Comparison of ENCODE assay signal across 17 mouse cellular contexts in the genomic region with DNA sequence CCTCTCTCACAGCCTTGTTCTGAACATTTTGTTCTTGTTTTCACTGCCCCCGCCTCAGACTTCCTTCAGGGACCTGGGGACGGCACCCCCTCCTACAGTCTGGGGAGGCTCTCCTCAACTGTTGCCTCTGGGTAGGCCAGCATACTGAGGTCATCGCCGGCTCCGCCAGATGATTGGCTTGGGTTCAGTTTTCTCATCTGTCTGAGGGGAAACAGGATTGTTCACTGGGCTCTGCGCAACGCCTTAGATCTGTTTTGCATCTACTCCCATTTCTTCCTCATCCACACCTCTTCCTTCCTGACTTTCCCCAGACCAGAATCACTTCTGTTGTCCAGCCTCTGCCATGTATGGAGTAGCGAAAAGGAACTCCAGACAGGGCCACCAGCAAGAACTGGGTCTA. TPM values are rescaled to one million over a fixed set of nuclear protein-coding genes. Genes with fewer than 3 reads are reported as not detected.
DNase-seq lines count a peak whose midpoint lies in the region; ATAC-seq and TF ChIP-seq lines count a peak whose summit lies in the region.
"Had no signal": no experiment of that assay in that cellular context is flagged by ENCODE, and none has a peak within 500 bp of the region (broad histone marks: within the 10 kb centered on the region; RNA-seq: fewer than 3 reads in every experiment).

No protein-coding gene starts in this region.

- no peaks in the 10 kb centered on the region for H3K27me3 ChIP-seq in heart, embryonic 12.5 days (replicated peaks)
- H3K27me3 ChIP-seq in lung, postnatal 0 days (replicated peaks; ENCODE audit: insufficient read depth, low read length), result no peaks in the 10 kb centered on the region
- no peaks in the 10 kb centered on the region for H3K27me3 ChIP-seq in kidney, embryonic 15.5 days
- H3K27me3 ChIP-seq: liver, embryonic 15.5 days had no signal

- no peak overlapping the region for H3K9ac ChIP-seq in heart, embryonic 12.5 days
- H3K9ac ChIP-seq in lung, postnatal 0 days (replicated peaks; ENCODE audit: low read depth), result no peak overlapping the region
- no peak overlapping the region for H3K9ac ChIP-seq in kidney, embryonic 15.5 days
- H3K9ac ChIP-seq: liver, embryonic 15.5 days had no signal

- TF ChIP-seq EP300 in lung, postnatal 0 days (IDR thresholded peaks at IDR 0.05), result peak; percentile 41; the same call in 1 of the 2 replicates

- H3K9me3 ChIP-seq in heart, embryonic 12.5 days (replicated peaks), result no peaks in the 10 kb centered on the region
- no peaks in the 10 kb centered on the region for H3K9me3 ChIP-seq in lung, postnatal 0 days (ENCODE audit: low read length)
- no peaks in the 10 kb centered on the region for H3K9me3 ChIP-seq in kidney, embryonic 15.5 days (replicated peaks)
- H3K9me3 ChIP-seq: forebrain, embryonic 10.5 days; liver, embryonic 15.5 days had no signal

- no peak for TF ChIP-seq CTCF in lung, postnatal 0 days (IDR thresholded peaks at IDR 0.05)

- H3K4me3 ChIP-seq in brown adipose tissue, adult 24 weeks (ENCODE audit: insufficient read depth, low read depth, low read length), result no peak overlapping the region
- H3K4me3 ChIP-seq in heart, embryonic 12.5 days, result no peak overlapping the region
- H3K4me3 ChIP-seq in lung, postnatal 0 days (ENCODE audit: low read depth, low read length), result no peak overlapping the region
- H3K4me3 ChIP-seq in kidney, embryonic 15.5 days (replicated peaks), result no peak overlapping the region
- H3K4me3 ChIP-seq: forebrain, embryonic 10.5 days; liver, embryonic 15.5 days had no signal

- H3K4me1 ChIP-seq in brown adipose tissue, adult 24 weeks (ENCODE audit: control insufficient read depth, insufficient read depth, insufficient read length, low read length), result no peaks in the 10 kb centered on the region
- peaks cover 10% of the 10 kb centered on the region; the same call in 1 of the 2 replicates for H3K4me1 ChIP-seq in heart, embryonic 12.5 days (replicated peaks)
- no peaks in the 10 kb centered on the region for H3K4me1 ChIP-seq in lung, postnatal 0 days (ENCODE audit: insufficient read depth, low read depth, low read length)
- H3K4me1 ChIP-seq in kidney, embryonic 15.5 days, result peaks cover 9% of the 10 kb centered on the region
- H3K4me1 ChIP-seq: forebrain, embryonic 10.5 days; liver, embryonic 15.5 days had no signal

- ATAC-seq in heart, embryonic 12.5 days (ENCODE audit: insufficient number of reproducible peaks, low FRiP score), result peak; percentile 81
- ATAC-seq in lung, postnatal 0 days, result peak; percentile 70
- no peak for ATAC-seq in kidney, embryonic 15.5 days (replicated peaks; ENCODE audit: low FRiP score)
- ATAC-seq: intestine, postnatal 0 days had no signal

- WGBS in heart, embryonic 12.5 days, result 62% methylated on average over 8 of the region's 8 CpGs
- 62% methylated on average over 8 of the region's 8 CpGs for WGBS in lung, postnatal 0 days
- WGBS in kidney, embryonic 15.5 days, result 70% methylated on average over 8 of the region's 8 CpGs

- peak; percentile 50 for DNase-seq in gastrocnemius, postnatal 10 days
- peak; percentile 32 for DNase-seq in lung, postnatal 0 days (ENCODE audit: low spot score)
- no peak for DNase-seq in adrenal gland, adult 18-20 months (ENCODE audit: low spot score in 2 of 2)
- DNase-seq in embryo, embryonic 9.5 days (ENCODE audit: extremely low spot score), result no peak
- DNase-seq in right cerebral cortex, postnatal 36 days (ENCODE audit: low spot score in 2 of 2), result no peak
- DNase-seq: adrenal gland, adult 8-10 months; thymus, postnatal 25 days had no signal

- H3K27ac ChIP-seq in brown adipose tissue, adult 24 weeks (replicated peaks; ENCODE audit: low read depth, low read length), result 0 out of 2 replicates have a peak overlapping the region, but pooled peaks have one; percentile 40
- peak overlapping the region; percentile 51 for H3K27ac ChIP-seq in heart, embryonic 12.5 days (ENCODE audit: poor library complexity, severe bottlenecking)
- H3K27ac ChIP-seq in lung, postnatal 0 days (ENCODE audit: low read length), result no peak overlapping the region
- no peak overlapping the region for H3K27ac ChIP-seq in kidney, embryonic 15.5 days
- H3K27ac ChIP-seq: forebrain, embryonic 10.5 days; liver, embryonic 15.5 days had no signal

- H3K4me2 ChIP-seq in heart, embryonic 12.5 days, result no peak overlapping the region
- no peak overlapping the region for H3K4me2 ChIP-seq in lung, postnatal 0 days (replicated peaks; ENCODE audit: low read depth, low read length)
- no peak overlapping the region for H3K4me2 ChIP-seq in kidney, embryonic 15.5 days
- H3K4me2 ChIP-seq: liver, embryonic 15.5 days; midbrain, embryonic 11.5 days had no signal

- H3K36me3 ChIP-seq in heart, embryonic 12.5 days, result no peaks in the 10 kb centered on the region
- H3K36me3 ChIP-seq in lung, postnatal 0 days (ENCODE audit: insufficient read depth, low read length), result no peaks in the 10 kb centered on the region
- no peaks in the 10 kb centered on the region for H3K36me3 ChIP-seq in kidney, embryonic 15.5 days
- H3K36me3 ChIP-seq: forebrain, embryonic 10.5 days; liver, embryonic 15.5 days had no signal

RNA-seq across cellular contexts. Expression of gene Mfap5, which starts 2.8 kb away (rescaled TPM):
- polyA plus RNA-seq in brown adipose tissue, adult 24 weeks (2012; ENCODE audit: insufficient read depth, insufficient read length, missing spikeins), result 21.7 and 49.7 TPM in 2 replicates
- total RNA-seq in gastrocnemius, postnatal 10 days (2021), result 100 to 1,000 TPM; 115 to 141 TPM
- 9.3 and 9.8 TPM in 2 replicates for polyA plus RNA-seq in heart, embryonic 12.5 days (2016; fragmentation: Nextera tagmentation; extraction: Ambion mirVana)
- 54.3 and 55.4 TPM in 2 replicates for polyA plus RNA-seq in lung, postnatal 0 days (2015; fragmentation: Nextera tagmentation; extraction: Ambion mirVana)
- total RNA-seq in adrenal gland, adult 18-20 months (2021), result 10 to 100 TPM in 1 of 2 experiments, 1 to 10 TPM in 1; 8.4 to 33.6 TPM
- 23.4 and 32.8 TPM in 2 replicates for polyA plus RNA-seq in kidney, embryonic 15.5 days (2015; fragmentation: Nextera tagmentation; extraction: Ambion mirVana)
- total RNA-seq: hematopoietic stem cell, adult 5-6 weeks; layer of hippocampus, adult 18-20 months had no signal

RNA-seq across cellular contexts. Expression of gene Rimklb, which starts 9.9 kb away (rescaled TPM):
- not detected in 2 replicates for polyA plus RNA-seq in brown adipose tissue, adult 24 weeks (2012; ENCODE audit: insufficient read depth, insufficient read length, missing spikeins)
- 1 to 10 TPM; 2.1 to 2.6 TPM for total RNA-seq in gastrocnemius, postnatal 10 days (2021)
- 7.3 and 8.7 TPM in 2 replicates for polyA plus RNA-seq in heart, embryonic 12.5 days (2016; fragmentation: Nextera tagmentation; extraction: Ambion mirVana)
- polyA plus RNA-seq in lung, postnatal 0 days (2015; fragmentation: Nextera tagmentation; extraction: Ambion mirVana), result 0.99 and 1.6 TPM in 2 replicates
- total RNA-seq in adrenal gland, adult 18-20 months (2021), result under 1 TPM in 1 of 2 experiments, not detected in 1; 0.58 TPM
- polyA plus RNA-seq in kidney, embryonic 15.5 days (2015; fragmentation: Nextera tagmentation; extraction: Ambion mirVana), result 15.3 and 16.2 TPM in 2 replicates
- total RNA-seq: hematopoietic stem cell, adult 5-6 weeks had no signal

RNA-seq across cellular contexts. Expression of gene Aicda, which starts 45.1 kb away (rescaled TPM):
- polyA plus RNA-seq in brown adipose tissue, adult 24 weeks (2012; ENCODE audit: insufficient read depth, insufficient read length, missing spikeins), result not detected in 2 replicates
- not detected for total RNA-seq in gastrocnemius, postnatal 10 days (2021)
- polyA plus RNA-seq in heart, embryonic 12.5 days (2016; fragmentation: Nextera tagmentation; extraction: Ambion mirVana), result not detected in 2 replicates
- 0.05 TPM in 1 of 2 replicates, not detected in the other for polyA plus RNA-seq in lung, postnatal 0 days (2015; fragmentation: Nextera tagmentation; extraction: Ambion mirVana)
- not detected for total RNA-seq in adrenal gland, adult 18-20 months (2021)
- polyA plus RNA-seq in kidney, embryonic 15.5 days (2015; fragmentation: Nextera tagmentation; extraction: Ambion mirVana), result not detected in 2 replicates
- total RNA-seq: adrenal gland, adult 8-10 months; hematopoietic stem cell, adult 5-6 weeks; layer of hippocampus, adult 18-20 months; left cerebral cortex, postnatal 10 days had no signal
- polyA plus RNA-seq: forebrain, embryonic 10.5 days; intestine, postnatal 0 days; liver, embryonic 15.5 days; midbrain, embryonic 11.5 days had no signal

Comparison
In these comparisons a context has a peak if more than half of its experiments do, and no peak if none do; other contexts are left out.
1. H3K27ac ChIP-seq: peak in brown adipose tissue, adult 24 weeks (single experiment) and heart, embryonic 12.5 days (single experiment); none in lung, postnatal 0 days (single experiment) and kidney, embryonic 15.5 days (single experiment).
2. DNase-seq: peak in gastrocnemius, postnatal 10 days (single experiment) and lung, postnatal 0 days (single experiment); none in adrenal gland, adult 18-20 months (0 of 2), embryo, embryonic 9.5 days (single experiment) and right cerebral cortex, postnatal 36 days (0 of 2).